Mouse (Mus musculus) cerebellum, adult 9-10 months (tissue): Measurements from ENCODE around the gene Alkbh2.
A peak's percentile ranks its signal among the peaks of the same experiment; 100 is the strongest.

Experiments used
- DNase-seq: peaks from one replicate; pipeline ENCODE4 v3.0.0; 2022

The Alkbh2 gene

GRCm38 (mm10) chr5:114099709-114100389, 28.2 kb downstream of the Alkbh2 start:
- peak; percentile 89 for DNase-seq

- DNase-seq: peak; percentile 88
Observed at GRCm38 (mm10) chr5:114091057-114091807, 36.8 kb downstream of the Alkbh2 start, which contains the start of gene Svop. Gene Svop, minus strand, starts transcription at chr5:114091570.

GRCm38 (mm10) chr5:114090421-114091013, 37.5 kb downstream of the Alkbh2 start:
- DNase-seq: peak; percentile 52

GRCm38 (mm10) chr5:114087875-114088480, 40.0 kb downstream of the Alkbh2 start:
- peak; percentile 82 for DNase-seq

- DNase-seq: peak; percentile 73
Observed at GRCm38 (mm10) chr5:114085501-114085900, 42.5 kb downstream of the Alkbh2 start.

GRCm38 (mm10) chr5:114077009-114077408, 51.0 kb downstream of the Alkbh2 start:
- DNase-seq: no peak
